Mouse (Mus musculus): ENCODE results near the gene Zmiz1. TPM values are rescaled to one million over a fixed set of nuclear protein-coding genes. Genes with fewer than 3 reads are reported as not detected.

Zmiz1 gene
- total RNA-seq, 4 experiments from 2014 or later: 90.3 to 192 (median 125) TPM

DNA sequence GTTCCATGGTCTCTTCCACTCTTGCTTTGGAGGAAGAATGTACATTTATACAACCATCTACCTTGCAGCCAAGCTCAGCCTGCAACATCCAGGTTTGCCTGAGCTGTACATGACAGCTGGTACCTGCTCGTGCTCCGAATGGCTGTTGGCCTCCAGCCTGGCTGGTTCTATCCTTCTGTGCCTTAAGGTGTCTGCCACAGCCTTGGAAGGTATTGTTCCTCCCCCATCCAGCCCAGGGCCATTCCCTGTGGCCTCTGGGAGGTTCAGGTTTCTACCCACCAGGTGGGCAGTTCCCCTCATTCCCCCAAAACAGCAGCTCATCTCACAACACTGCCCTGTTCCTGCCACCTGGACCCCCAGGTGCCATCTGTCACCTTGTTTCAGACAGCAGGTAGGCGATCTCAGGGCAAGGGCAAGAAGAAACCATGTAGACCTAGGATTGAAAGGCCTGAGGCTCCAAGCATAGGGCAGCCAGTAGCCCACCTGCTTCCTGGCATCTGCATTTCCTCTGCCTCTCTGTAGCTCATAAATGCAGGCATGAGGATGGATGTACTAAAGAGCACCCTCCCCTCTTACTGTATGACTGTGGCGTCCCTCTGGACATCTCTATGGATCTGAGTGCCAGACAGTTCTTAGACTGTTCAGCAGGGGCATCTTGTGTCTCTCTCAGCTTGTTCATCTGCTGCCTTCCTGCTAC, 160.2 kb downstream of the Zmiz1 start:
- no peak for DNase-seq

DNA sequence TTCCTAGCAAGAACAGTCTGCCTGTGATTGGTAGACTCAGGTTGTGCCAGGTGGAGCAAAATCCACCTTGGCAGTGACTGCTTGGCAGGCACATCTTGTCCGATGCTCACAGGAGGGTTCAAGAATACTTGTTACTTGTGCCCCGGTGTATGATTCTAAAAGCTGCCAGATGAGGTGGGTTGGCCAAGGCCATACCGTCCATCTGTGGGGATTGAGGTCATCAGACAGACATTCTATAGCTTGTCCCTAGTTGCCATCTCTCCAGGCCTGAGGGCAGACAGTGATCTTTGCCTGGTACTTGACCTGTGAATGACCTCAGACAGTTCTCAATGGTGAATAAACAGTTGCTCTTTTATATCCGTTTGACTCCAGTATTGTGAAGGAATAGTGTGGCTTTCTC, 161.8 kb downstream of the Zmiz1 start:
- no peak for DNase-seq

DNA sequence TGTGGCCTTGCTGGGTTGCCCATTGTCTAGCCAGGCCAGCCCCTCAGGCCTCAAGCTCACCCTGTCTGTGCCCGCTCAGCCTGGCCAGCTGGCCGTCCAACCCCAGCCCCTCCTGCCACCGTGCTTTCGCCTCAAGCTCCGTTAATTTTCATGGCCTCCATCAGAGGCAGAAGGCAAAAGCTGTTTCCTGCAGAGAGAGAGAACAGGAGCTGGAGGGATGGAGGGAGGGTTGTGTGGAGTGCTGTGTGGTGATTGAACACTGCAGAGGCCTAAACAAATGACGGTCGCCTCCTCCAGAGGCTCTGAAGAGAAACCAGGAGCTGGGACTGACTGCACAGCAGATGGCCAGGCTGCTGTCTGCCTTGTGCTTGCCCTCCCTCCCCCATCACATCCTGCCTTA, 164.7 kb downstream of the Zmiz1 start:
- no peak for DNase-seq

DNA sequence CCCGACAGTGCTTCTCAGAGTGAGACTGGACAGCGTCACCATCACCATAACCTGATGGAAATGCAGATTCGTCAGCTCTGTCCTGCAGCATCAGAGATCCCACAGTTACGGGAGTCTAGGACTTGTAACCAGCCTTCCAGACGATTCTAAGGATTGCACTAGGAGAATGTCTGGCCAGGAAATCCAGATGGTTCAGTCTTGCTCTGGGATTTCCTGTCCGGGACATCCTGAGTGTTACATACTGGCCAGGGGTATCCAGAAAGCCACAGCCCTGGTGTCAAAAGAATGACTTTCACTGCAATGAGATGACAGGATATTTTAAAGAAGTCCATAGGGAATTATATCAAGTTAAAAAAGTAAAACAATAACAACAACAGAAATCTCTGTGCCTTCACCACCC, 165.7 kb downstream of the Zmiz1 start:
- no peak for DNase-seq

DNA sequence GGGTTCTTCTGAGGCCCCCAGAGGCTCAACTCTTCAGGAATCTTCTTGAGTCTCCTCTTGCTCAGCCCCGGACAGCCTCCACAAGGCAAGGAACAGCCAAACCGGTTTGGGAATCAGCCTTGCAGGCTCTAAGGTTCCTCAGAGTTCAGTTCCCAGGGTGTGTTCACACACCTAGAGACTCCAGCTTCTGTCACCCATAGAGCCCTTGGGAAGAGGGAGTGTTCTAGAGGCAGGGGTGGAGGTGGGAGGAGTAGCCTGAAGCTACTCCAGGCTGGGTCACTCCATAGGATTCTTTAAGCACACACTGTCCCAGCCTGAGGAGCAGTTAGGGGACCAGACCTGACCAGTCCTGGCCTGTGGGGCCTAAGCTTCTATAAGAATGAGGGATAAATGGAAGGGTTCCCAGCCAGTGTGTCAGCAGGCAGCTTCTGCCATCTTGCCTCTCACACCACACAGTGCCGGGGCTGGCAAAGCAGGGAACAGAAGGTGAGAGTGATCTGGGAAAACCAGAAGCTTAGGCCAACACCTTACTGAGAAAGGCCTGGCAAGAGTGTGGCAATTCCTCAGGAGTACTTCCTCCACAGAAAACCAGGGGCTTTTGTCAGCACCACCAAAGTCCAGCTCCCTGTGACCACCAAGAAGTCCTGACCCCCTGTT, 168.7 kb downstream of the Zmiz1 start:
- no peak for DNase-seq

DNA sequence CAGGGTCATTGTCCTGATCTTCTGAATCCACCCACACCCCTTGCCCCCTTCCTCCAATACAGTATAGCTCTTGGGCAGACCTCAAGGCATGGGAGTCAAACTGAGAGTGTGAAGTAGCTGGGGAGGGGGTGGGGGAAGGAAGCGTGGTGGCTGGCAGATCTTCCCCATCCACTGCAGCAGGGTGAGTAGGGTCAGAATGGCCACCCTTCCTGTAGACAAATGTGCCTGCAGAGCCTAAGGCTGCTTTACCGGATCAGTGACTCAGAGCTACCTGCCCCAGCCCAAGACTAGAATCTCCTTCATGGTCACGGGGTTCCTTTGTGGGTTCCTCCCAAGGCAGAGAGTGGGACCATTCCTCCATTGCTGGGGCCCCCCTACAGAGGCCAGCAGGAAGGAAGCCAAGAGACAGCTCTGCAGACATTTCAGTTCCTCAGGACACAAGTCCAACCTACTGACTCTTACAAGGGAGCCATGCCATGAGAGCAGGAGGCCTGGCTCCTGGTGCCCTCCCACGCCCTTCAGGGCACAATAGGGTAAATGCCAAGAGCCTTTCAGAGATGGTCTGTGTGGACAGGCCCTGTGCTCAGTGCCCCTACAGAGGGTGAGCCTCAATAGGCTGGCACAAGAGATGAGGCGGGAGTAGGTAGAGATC, 169.6 kb downstream of the Zmiz1 start:
- no peak for DNase-seq

DNA sequence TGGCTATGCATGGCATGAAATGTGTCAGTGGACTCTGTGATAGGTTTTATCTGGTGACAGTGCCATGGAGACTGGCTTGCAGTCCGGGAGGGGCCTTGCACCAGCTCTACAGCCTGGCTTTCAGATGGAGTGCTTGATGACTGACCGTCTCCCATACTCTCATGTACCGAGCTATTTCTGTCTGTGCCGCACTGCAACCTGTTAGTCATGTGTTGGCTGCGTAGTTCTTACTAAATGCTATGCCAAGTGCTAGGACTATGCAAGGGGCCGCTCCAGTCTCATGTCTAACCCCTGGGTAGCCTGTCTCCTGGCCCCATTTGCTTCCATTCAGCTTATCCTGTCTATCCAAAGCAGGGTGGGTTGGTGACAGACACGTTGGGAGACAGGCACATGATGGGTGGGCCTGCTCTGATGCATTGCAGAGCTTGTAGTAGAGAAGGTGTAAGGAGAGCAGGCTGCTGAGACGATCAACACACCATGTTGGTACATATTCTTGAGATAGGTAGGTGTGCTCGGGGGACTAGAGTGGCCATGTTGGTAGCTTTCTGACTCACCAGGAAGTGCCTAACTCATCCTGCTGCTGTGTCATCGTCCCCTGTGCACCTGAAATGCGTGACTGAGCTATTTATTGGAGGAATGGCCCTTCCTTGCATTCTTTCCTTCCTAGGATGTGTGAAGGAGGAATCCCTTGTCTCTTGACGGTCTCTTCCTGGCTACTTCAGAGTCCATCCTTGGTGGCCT, 171.1 kb downstream of the Zmiz1 start:
- no peak for DNase-seq

DNA sequence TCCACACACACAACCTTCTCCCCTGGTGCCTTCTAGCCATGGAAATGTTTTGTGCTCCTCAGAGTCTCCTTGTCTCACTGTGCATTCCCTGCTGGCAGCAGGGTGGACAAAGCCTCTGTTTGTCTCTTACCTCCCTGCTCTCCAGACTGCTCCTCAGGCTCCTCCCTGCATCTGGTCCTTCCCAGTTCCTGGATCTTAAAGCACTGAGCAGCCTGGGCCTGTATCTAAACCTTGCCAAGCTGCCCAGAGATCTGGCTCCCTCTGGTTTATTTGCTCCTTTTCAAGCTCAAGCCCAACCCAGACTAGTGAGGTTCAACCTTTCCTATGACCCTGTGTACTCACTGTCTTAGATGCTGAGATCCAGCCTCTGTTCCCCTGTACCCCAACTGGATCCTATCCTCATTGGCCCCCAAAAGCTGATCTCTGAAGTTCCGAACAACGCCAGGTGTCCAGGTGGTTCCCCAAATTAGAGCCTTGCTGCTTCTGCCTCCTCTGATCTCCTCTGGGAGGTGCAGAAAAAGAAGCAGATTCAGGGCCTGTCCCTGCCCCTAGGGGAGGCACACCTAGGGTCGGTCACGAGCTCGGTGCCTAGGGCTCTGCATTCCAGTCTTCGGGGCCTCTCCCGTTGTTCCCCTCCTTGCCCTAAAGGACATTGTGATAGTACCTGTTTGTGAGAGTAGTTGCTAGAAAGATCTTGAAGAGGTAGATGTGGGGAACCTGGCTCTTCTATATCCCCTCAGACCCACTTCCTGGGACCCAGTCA, 171.8 kb downstream of the Zmiz1 start:
- DNase-seq: no peak

DNA sequence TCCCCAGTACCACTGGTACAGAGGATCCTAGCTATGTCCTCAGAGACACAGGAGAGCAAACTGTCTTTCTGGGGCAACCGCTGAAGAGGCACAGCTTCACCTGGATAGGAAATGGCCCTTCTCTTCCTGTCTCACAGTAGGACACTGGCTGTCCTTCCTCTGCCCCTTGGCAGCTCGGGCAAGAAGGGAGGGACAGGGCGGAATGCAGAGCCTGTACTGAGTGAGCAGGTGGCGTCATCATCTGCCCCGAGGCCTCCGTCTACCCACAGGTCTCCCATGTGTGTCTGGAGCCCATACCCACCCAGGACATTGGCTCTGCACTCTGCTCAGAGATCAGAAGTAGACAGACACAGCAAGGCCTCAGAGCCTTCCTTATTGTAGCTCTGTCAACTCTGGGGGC, 172.5 kb downstream of the Zmiz1 start:
- no peak for DNase-seq

DNA sequence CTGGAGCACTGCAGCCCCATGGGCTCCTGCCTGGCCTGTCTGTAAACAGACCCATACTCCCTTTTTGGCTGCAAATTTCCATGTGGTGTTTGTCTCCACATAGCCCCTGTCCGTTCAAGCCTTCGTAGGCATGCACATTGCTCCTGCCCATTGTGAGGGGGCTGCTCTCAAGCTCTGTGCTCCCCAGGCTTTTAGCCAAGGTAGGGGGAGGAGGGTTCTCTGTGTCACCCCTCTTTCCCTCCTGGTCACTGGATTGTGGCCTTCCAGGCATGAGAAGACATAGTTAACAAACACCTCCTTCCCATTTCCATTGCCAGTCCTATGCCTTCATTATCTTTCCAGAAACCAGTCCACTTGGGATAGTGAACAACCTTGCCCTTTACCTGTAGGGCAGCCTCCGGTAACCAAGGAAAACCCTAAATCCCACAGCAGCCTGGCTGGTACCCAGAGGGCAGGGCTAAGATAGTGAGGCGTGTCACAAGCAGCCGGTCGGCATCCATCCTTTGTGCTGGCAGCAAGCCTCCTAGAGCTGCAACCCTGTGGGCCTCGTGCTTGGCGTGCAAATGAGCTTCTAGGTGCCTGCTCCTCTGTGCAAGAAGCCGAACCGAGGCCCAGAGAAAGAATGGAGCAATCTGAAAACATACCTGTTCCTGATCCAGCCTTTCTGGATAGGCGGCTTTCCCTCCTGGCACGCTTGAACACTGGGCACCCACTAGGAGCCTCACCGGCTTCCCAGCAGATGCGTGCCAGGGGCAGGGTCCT, 174.7 kb downstream of the Zmiz1 start:
- DNase-seq: no peak

DNA sequence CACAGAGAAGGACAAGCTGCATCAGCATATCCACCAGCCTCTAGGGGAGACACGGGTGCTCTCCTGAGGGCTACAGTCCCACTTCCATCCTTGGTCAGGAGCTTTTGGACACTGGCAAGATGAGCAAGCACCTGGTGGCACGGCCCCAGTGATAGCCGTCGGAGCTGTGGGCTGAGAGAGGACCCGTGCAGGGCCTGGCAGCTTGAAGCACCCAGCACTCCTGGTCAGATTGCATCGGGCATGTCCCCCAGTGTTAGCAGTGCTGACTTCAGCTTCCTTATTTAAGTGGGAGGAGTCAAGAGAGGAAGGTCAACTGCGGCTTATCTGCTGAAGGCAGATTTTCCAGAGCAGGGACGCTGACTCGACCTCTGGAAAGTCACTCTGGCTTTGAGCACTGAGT, 175.3 kb downstream of the Zmiz1 start:
- DNase-seq: peak; percentile 45

DNA sequence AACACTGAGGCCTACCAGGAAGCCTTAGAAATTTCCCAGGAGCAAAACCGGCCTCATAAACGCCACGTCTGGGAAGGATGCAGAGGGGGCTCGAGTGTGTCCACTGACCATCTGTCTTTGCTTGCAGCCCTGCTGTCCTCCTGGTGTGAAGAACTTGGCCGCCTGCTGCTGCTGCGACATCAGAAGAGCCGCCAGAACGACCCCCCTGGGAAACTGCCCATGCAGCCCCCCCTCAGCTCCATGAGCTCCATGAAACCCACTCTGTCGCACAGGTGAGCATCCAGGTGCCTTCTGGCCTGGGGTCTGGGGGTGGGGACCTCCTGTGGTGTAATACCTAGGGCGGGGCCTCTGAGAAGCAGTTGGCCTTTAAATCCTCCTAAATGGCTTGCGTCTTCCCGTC, 176.8 kb downstream of the Zmiz1 start:
- DNase-seq: no peak

DNA sequence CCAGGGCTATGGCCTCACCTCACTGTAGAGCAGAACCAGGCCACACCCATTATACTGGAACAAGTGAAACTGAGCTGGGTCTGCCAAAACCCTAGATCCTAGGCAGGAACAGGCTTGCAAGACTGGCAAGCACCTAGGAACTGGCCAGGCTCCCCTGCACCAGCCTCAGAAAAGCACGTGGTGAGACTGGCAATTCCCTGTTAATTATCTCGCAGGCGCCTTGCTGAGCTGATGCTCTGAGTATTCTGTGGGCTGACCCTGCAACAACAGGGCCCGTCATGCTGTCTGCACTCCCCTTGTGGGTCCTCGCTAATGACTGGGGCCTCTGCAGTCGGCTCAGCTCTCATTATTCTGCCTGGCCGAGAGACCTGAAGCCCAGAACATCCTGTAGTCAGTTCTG, 177.3 kb downstream of the Zmiz1 start:
- no peak for DNase-seq

DNA sequence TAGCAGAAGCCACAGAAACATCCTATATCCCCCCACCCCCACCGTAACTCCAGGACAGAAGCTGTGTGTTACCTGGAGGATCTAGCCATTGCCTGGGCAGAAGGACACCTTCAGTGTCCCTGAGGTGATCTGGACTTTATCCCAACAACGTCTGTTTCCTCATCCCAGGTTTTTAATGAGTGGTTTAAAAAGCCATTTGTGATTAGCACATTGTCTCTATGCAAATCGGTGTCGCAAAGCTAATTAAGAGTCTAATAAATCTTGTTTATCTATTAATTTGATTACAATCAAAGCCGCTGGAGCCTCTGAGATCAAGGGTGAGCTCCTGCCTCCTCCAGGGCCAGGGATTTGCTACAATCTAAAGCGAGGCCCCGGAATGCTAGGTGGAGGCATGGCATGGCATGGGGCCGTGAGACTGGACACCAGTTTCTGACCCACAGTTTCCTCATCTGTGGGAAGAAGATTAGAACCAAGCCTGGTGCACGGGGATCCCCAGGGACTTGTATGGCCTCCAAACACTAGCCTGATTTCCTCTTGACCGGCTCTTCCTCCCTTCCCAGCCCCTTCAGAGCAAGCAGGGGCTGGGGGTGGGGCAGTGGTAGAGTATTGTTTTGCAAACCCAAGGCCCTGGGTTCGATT, 180.3 kb downstream of the Zmiz1 start:
- no peak for DNase-seq

DNA sequence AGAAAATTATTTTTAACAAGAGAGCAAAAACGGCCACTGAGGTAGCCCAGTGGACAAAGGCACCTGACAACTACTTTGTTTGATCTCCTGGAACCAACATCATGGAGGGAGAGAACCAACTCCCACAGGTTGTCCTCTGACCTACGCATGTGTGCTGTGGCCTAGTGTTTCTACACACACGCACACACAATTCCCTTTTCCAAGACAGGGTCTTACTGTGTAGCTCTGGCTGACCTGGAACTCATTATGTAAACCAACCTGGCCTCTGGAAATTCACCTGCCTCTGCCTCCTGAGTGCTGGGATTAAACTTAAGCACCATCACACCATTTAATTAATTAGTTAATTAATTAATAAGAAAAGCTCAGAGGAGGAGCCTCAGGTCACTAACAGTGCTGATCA, 181.0 kb downstream of the Zmiz1 start:
- DNase-seq: no peak

DNA sequence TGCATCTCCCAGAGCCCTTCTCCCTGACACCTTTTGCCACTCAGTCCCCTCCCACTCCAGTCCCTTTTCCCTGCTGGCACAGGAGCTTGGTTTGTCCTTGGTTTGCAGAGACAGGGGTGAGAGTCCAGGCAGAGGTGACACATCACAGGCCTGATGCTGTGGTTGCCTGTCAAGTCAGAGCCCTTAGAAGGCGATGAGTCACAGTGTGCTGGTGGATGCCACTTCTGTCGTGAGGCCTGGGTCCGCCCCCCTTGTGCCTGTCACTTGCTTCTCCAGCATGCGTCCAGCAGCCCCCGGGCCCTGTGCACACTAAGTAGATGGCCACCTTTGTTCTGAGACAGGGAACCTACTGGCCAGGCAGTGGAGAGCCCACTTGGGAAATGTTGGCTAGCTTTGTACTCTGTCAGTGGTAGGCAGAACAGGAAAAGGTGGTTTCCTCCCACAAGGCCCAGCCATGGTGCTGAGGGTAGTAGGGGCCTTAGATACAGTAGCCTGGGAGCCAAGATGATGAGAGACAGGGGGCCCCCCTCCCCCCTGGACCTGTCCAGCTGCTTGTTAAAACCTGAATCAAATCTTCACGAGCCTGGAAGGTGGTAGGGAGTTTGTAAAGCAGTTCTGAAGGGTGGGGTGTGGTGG, 181.6 kb downstream of the Zmiz1 start:
- peak; percentile 67 for DNase-seq

DNA sequence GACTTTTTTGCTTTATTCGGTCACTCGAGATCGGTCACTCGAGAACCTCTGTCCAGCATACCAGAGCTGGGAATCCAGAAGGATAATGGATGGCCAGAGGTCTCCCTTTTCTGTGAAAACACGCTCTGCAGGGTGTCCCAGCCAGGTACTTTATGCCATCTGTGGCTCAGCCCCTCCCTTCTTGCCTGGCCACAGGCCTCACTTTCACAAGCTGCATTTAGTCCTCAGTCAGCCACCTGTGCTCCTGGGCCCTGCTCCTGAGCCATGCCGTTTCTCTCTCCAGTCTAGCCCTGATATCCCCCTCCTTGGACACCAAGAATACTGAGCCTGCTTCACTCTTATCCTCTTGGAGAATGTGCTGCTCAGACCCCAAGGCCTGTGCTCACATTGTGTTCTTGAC, 182.1 kb downstream of the Zmiz1 start:
- DNase-seq: no peak

DNA sequence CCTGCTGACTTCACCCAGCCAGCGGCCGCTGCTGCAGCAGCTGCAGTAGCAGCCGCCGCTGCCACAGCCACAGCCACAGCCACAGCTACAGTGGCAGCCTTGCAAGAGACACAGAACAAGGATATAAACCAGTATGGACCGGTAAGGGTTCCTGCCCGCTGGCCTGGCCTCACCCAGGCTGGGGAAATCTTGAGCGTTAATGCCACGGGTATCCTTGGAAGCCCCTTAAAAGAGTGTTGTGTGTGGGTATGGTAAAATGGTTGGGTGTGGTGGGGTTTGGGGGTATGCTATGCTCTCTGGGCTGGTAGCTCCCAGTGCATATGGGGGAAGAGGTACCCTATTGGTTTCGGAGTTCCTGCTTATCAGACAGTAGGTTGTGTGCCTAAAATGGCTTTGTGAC, 186.7 kb downstream of the Zmiz1 start:
- no peak for DNase-seq

DNA sequence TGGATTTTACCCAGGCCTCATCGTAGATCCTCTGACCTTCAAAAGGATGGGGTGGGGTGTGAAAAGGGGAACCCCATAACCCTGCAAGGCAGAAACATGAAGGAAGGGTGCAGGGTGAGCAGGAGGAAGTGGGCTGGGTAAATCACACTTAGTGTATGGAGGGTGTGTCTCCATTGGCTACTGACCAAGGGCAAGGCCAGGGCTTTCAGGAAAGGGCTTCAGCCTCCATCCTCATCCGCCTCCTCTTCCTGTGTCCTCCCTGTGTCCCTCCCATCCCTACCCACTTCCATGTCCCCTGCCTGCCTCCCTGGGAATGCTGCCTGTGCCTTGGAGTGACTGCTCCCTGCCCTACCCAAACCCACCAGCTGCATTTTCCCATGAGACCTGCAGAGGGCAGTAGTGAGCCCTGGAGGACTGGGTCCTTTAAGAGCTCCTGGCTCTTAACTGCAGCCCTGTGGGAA, 187.2 kb downstream of the Zmiz1 start:
- DNase-seq: peak; percentile 64

DNA sequence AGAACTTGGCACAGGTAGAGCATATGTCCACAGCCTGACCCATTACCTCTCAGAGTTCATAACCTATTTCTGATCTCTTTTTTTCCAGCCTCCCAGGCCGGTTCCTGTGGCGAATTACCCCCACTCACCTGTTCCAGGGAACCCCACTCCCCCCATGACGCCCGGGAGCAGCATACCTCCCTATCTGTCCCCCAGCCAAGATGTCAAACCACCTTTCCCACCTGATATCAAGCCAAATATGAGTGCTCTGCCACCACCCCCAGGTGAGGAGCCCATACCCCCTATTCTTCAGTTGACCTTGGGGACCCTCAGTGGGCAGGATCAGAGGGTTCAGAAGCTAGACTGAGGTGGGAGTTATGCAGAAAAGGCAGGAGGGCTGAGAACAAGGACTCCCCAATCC, 192.1 kb downstream of the Zmiz1 start:
- no peak for DNase-seq

DNA sequence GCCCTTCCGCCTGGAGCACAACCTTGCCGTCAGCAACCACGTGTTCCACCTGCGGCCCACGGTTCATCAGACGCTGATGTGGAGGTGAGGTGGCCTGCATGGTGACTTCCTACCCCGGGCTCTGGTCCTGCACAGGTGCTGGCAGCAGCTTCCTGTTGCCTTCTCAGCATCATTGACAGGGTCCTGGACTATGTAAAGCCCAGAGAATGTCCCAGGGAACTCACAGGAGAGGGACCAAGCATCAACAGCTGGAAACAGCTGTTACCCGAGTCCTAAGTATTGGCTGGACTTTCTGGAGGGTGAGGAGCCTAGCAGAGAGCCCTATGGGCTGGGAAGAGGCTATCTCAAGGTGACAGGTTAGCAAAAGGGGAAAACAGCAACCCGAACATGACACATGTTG, 192.9 kb downstream of the Zmiz1 start:
- DNase-seq: no peak

Data from adrenal gland, adult 8-10 months (tissue).